Mouse (Mus musculus) T-helper 17 cell (primary cell): ENCODE data around the gene Sox2.

ENCODE experiments used
- in situ Hi-C, 2 experiments: fragments of 300-600 bp; cut with MboI, MseI; formaldehyde crosslinking; loops; 1 replicate in 1 of 2; 2 replicates in 1 of 2; pipeline ENCODE4 v1.15.1; 2025; ENCODE audit warnings: high pct_unique_total_duplicates in 2 of 2

The Sox2 gene

GRCm38 (mm10) chr3:34679439-34679838, 29.2 kb downstream of the Sox2 start:
- in situ Hi-C loops, result no loop called here

- in situ Hi-C loops, result no loop called here
Observed at GRCm38 (mm10) chr3:34679921-34680320, 29.7 kb downstream of the Sox2 start.

- in situ Hi-C loops, result no loop called here
Observed at GRCm38 (mm10) chr3:34688072-34688471, 37.9 kb downstream of the Sox2 start.

GRCm38 (mm10) chr3:34691703-34692393, 41.6 kb downstream of the Sox2 start:
- in situ Hi-C loops, result no loop called here

GRCm38 (mm10) chr3:34692394-34692745, 42.2 kb downstream of the Sox2 start:
- in situ Hi-C loops, result no loop called here
